Mouse (Mus musculus) embryonic facial prominence, embryonic 13.5 days (tissue): ENCODE data around the gene Ptprq. TPM values are rescaled to one million over a fixed set of nuclear protein-coding genes. Genes with fewer than 3 reads are reported as not detected.

Experiments
- ATAC-seq: fragments of 200-750 bp; cut with Nextera tagmentation; 2 replicates; pipeline ENCODE4 v1.8.0; 2017; ENCODE audit warnings: low read depth; ENCODE audit not compliant: insufficient number of reproducible peaks, insufficient read depth, low FRiP score, low TSS enrichment
- H3K27ac ChIP-seq: fragments of 300-500 bp; sonication (generic); 2 replicates; pipeline ENCODE4 v1.5.1; 2015; ENCODE audit warnings: moderate library complexity, mild to moderate bottlenecking, inconsistent platforms
- H3K27me3 ChIP-seq: fragments of 300-500 bp; sonication (generic); 2 replicates; pipeline ENCODE4 v1.6.1; 2015; ENCODE audit warnings: mild to moderate bottlenecking, inconsistent platforms
- H3K36me3 ChIP-seq: fragments of 300-500 bp; sonication (generic); 2 replicates; pipeline ENCODE4 v1.6.1; 2015; ENCODE audit warnings: mild to moderate bottlenecking, inconsistent platforms
- H3K4me1 ChIP-seq: fragments of 300-500 bp; sonication (generic); 2 replicates; pipeline ENCODE4 v1.6.1; 2015; ENCODE audit warnings: inconsistent platforms
- H3K4me2 ChIP-seq: fragments of 300-500 bp; sonication (generic); 2 replicates; pipeline ENCODE4 v1.6.1; 2015; ENCODE audit warnings: moderate library complexity, mild to moderate bottlenecking, inconsistent platforms
- H3K4me3 ChIP-seq: fragments of 300-500 bp; sonication (generic); 2 replicates; pipeline ENCODE4 v1.5.1; 2015; ENCODE audit warnings: mild to moderate bottlenecking, inconsistent platforms
- H3K9ac ChIP-seq: fragments of 300-500 bp; sonication (generic); 2 replicates; pipeline ENCODE4 v1.6.1; 2015; ENCODE audit warnings: mild to moderate bottlenecking, inconsistent platforms
- H3K9me3 ChIP-seq: fragments of 300-500 bp; sonication (generic); 2 replicates; pipeline ENCODE4 v1.6.1; 2016; ENCODE audit warnings: inconsistent platforms
- WGBS: fragments of 180-500 bp; shearing (Covaris S2); methylation state at CpG from one replicate; pipeline ENCODE4 v1.1.7; 2015; ENCODE audit warnings: mixed read lengths; 5-methylcytosine and 5-hydroxymethylcytosine counted together
- polyA plus RNA-seq: library from polyadenylated mRNA; unstranded; fragments of >200 nt; fragmentation: Nextera tagmentation; extraction: Ambion mirVana; gene quantifications from 2 replicates; pipeline ENCODE4 v1.2.1, GENCODE M21; 2015

Ptprq gene
- polyA plus RNA-seq, 1 experiment from 2014 or later, result 0.13 TPM

- WGBS, result 43% methylated on average over 3 of the region's 3 CpGs
- ATAC-seq, result no peak
- H3K4me3 ChIP-seq, result no peak overlapping the region
Measured at GRCm38 (mm10) chr10:107704443-107704842, 15.4 kb downstream of the Ptprq start.

GRCm38 (mm10) chr10:107700944-107701343, 18.9 kb downstream of the Ptprq start:
- no peak overlapping the region for H3K4me2 ChIP-seq
- H3K9me3 ChIP-seq, result no peaks in the 10 kb centered on the region
- no peaks in the 10 kb centered on the region for H3K4me1 ChIP-seq
- H3K9ac ChIP-seq, result no peak overlapping the region
- no peak overlapping the region for H3K4me3 ChIP-seq
- no peak overlapping the region for H3K27ac ChIP-seq
- H3K27me3 ChIP-seq, result no peaks in the 10 kb centered on the region
- no peaks in the 10 kb centered on the region for H3K36me3 ChIP-seq
- ATAC-seq, result no peak
- WGBS, result 84% methylated on average over 3 of the region's 3 CpGs

More at GRCm38 (mm10) chr10:107704443-107704842, 15.4 kb downstream of the Ptprq start:
- Histone ChIP-seq H3K9me3 (no peaks in the 10 kb centered on the region), H3K27ac (no peak overlapping the region), H3K9ac (no peak overlapping the region), H3K27me3 (no peaks in the 10 kb centered on the region), H3K36me3 (no peaks in the 10 kb centered on the region), H3K4me2 (no peak overlapping the region), H3K4me1 (no peaks in the 10 kb centered on the region)

GRCm38 (mm10) chr10:107698716-107699115, 21.1 kb downstream of the Ptprq start:
- Histone ChIP-seq H3K9me3 (no peaks in the 10 kb centered on the region), H3K9ac (no peak overlapping the region), H3K4me3 (no peak overlapping the region), H3K4me2 (no peak overlapping the region), H3K4me1 (no peaks in the 10 kb centered on the region), H3K36me3 (no peaks in the 10 kb centered on the region), H3K27ac (no peak overlapping the region), H3K27me3 (no peaks in the 10 kb centered on the region)
- 64% methylated on average over 2 of the region's 2 CpGs for WGBS
- no peak for ATAC-seq

GRCm38 (mm10) chr10:107697177-107697576, 22.7 kb downstream of the Ptprq start:
- no peaks in the 10 kb centered on the region for H3K27me3 ChIP-seq
- no peaks in the 10 kb centered on the region for H3K4me1 ChIP-seq
- ATAC-seq, result no peak
- H3K9ac ChIP-seq, result no peak overlapping the region
- no peak overlapping the region for H3K4me3 ChIP-seq
- 80% methylated on average over 5 of the region's 5 CpGs for WGBS
- H3K4me2 ChIP-seq, result no peak overlapping the region
- no peak overlapping the region for H3K27ac ChIP-seq
- no peaks in the 10 kb centered on the region for H3K9me3 ChIP-seq
- H3K36me3 ChIP-seq, result no peaks in the 10 kb centered on the region

GRCm38 (mm10) chr10:107687382-107687781, 32.5 kb downstream of the Ptprq start:
- no peaks in the 10 kb centered on the region for H3K36me3 ChIP-seq
- H3K4me3 ChIP-seq, result no peak overlapping the region
- H3K9me3 ChIP-seq, result no peaks in the 10 kb centered on the region
- WGBS, result 75% methylated on average over 6 of the region's 6 CpGs
- no peak overlapping the region for H3K9ac ChIP-seq
- H3K27me3 ChIP-seq, result no peaks in the 10 kb centered on the region
- H3K4me2 ChIP-seq, result no peak overlapping the region
- no peak for ATAC-seq
- no peaks in the 10 kb centered on the region for H3K4me1 ChIP-seq
- H3K27ac ChIP-seq, result no peak overlapping the region

- Histone ChIP-seq H3K9me3 (no peaks in the 10 kb centered on the region), H3K4me1 (peaks cover 5% of the 10 kb centered on the region), H3K27me3 (no peaks in the 10 kb centered on the region), H3K9ac (no peak overlapping the region), H3K4me2 (no peak overlapping the region), H3K36me3 (no peaks in the 10 kb centered on the region), H3K4me3 (no peak overlapping the region), H3K27ac (no peak overlapping the region)
- 26% methylated on average over 1 of the region's 1 CpGs for WGBS
- no peak for ATAC-seq
Measured at GRCm38 (mm10) chr10:107675994-107676393, 43.9 kb downstream of the Ptprq start.

- Histone ChIP-seq H3K36me3 (no peaks in the 10 kb centered on the region), H3K4me2 (no peak overlapping the region), H3K4me3 (no peak overlapping the region), H3K9ac (no peak overlapping the region), H3K4me1 (no peaks in the 10 kb centered on the region), H3K9me3 (no peaks in the 10 kb centered on the region), H3K27me3 (no peaks in the 10 kb centered on the region), H3K27ac (no peak overlapping the region)
- no peak for ATAC-seq
- WGBS, result 80% methylated on average over 4 of the region's 4 CpGs
Measured at GRCm38 (mm10) chr10:107668374-107669094, 51.3 kb downstream of the Ptprq start.

- H3K4me2 ChIP-seq, result no peak overlapping the region
- no peaks in the 10 kb centered on the region for H3K9me3 ChIP-seq
- no peak for ATAC-seq
- no peaks in the 10 kb centered on the region for H3K4me1 ChIP-seq
- no peak overlapping the region for H3K27ac ChIP-seq
- H3K36me3 ChIP-seq, result no peaks in the 10 kb centered on the region
- no peak overlapping the region for H3K9ac ChIP-seq
- no peaks in the 10 kb centered on the region for H3K27me3 ChIP-seq
- no peak overlapping the region for H3K4me3 ChIP-seq
- 39% methylated on average over 5 of the region's 5 CpGs for WGBS
Measured at GRCm38 (mm10) chr10:107662372-107663065, 57.3 kb downstream of the Ptprq start.

- H3K27me3 ChIP-seq, result no peaks in the 10 kb centered on the region
- H3K4me3 ChIP-seq, result no peak overlapping the region
- 80% methylated on average over 3 of the region's 3 CpGs for WGBS
- H3K4me2 ChIP-seq, result no peak overlapping the region
- no peak for ATAC-seq
- H3K36me3 ChIP-seq, result no peaks in the 10 kb centered on the region
- H3K9ac ChIP-seq, result no peak overlapping the region
- no peak overlapping the region for H3K27ac ChIP-seq
- no peaks in the 10 kb centered on the region for H3K9me3 ChIP-seq
- no peaks in the 10 kb centered on the region for H3K4me1 ChIP-seq
Measured at GRCm38 (mm10) chr10:107661970-107662369, 57.9 kb downstream of the Ptprq start.

GRCm38 (mm10) chr10:107659141-107659540, 60.7 kb downstream of the Ptprq start:
- WGBS, result 93% methylated on average over 2 of the region's 2 CpGs
- no peaks in the 10 kb centered on the region for H3K9me3 ChIP-seq
- no peak overlapping the region for H3K9ac ChIP-seq
- H3K4me2 ChIP-seq, result no peak overlapping the region
- no peak overlapping the region for H3K27ac ChIP-seq
- no peaks in the 10 kb centered on the region for H3K4me1 ChIP-seq
- no peaks in the 10 kb centered on the region for H3K27me3 ChIP-seq
- no peak for ATAC-seq
- H3K36me3 ChIP-seq, result no peaks in the 10 kb centered on the region
- no peak overlapping the region for H3K4me3 ChIP-seq

- Histone ChIP-seq H3K4me1 (no peaks in the 10 kb centered on the region), H3K9me3 (no peaks in the 10 kb centered on the region), H3K27me3 (no peaks in the 10 kb centered on the region), H3K4me3 (no peak overlapping the region), H3K4me2 (no peak overlapping the region), H3K27ac (no peak overlapping the region), H3K36me3 (no peaks in the 10 kb centered on the region), H3K9ac (no peak overlapping the region)
- ATAC-seq, result no peak
- 84% methylated on average over 2 of the region's 2 CpGs for WGBS
Measured at GRCm38 (mm10) chr10:107649687-107650086, 70.2 kb downstream of the Ptprq start.

- no peak overlapping the region for H3K4me3 ChIP-seq
- no peaks in the 10 kb centered on the region for H3K9me3 ChIP-seq
- H3K27me3 ChIP-seq, result no peaks in the 10 kb centered on the region
- no peak for ATAC-seq
- no peak overlapping the region for H3K9ac ChIP-seq
- no peaks in the 10 kb centered on the region for H3K4me1 ChIP-seq
- no peaks in the 10 kb centered on the region for H3K36me3 ChIP-seq
- 67% methylated on average over 3 of the region's 3 CpGs for WGBS
- H3K27ac ChIP-seq, result no peak overlapping the region
- no peak overlapping the region for H3K4me2 ChIP-seq
Measured at GRCm38 (mm10) chr10:107628104-107628503, 91.7 kb downstream of the Ptprq start.
